Mouse (Mus musculus) stomach, embryonic 16.5 days (tissue): ENCODE measurements at regions not wholly inside any gene's neighbourhood (a gene's known extent, or its start where the extent isn't known, plus 50 kb on each side); places are given as distances from the start of the nearest gene placed in this dataset.

Experiments
- ATAC-seq: fragments of 200-750 bp; cut with Nextera tagmentation; 2 replicates; pipeline ENCODE4 v1.8.0; 2017; ENCODE audit warnings: moderate number of reproducible peaks, moderate TSS enrichment; ENCODE audit not compliant: insufficient read depth, low FRiP score
- H3K27ac ChIP-seq: fragments of 300-500 bp; sonication (generic); 2 replicates; pipeline ENCODE4 v1.5.1; 2014; ENCODE audit warnings: low read length
- H3K27me3 ChIP-seq: fragments of 300-500 bp; sonication (generic); 2 replicates; pipeline ENCODE4 v1.6.1; 2014; ENCODE audit warnings: low read length, control low read depth, mixed read lengths; ENCODE audit not compliant: control insufficient read depth, insufficient read depth
- H3K36me3 ChIP-seq: fragments of 300-500 bp; sonication (generic); 2 replicates; pipeline ENCODE4 v1.6.1; 2014; ENCODE audit warnings: low read length; ENCODE audit not compliant: control insufficient read depth, insufficient read depth
- H3K4me1 ChIP-seq: fragments of 300-500 bp; sonication (generic); 2 replicates; pipeline ENCODE4 v1.6.1; 2014; ENCODE audit warnings: low read length, control low read depth, mixed read lengths; ENCODE audit not compliant: control insufficient read depth, insufficient read depth
- H3K4me2 ChIP-seq: fragments of 300-500 bp; sonication (generic); 2 replicates; pipeline ENCODE4 v1.6.1; 2014; ENCODE audit warnings: low read depth, low read length, mixed read lengths
- H3K4me3 ChIP-seq: fragments of 300-500 bp; sonication (generic); replicated peaks from 2 replicates; pipeline ENCODE4 v1.5.1; 2014; ENCODE audit warnings: mild to moderate bottlenecking, low read length
- H3K9ac ChIP-seq: fragments of 300-500 bp; sonication (generic); 2 replicates; pipeline ENCODE4 v1.6.1; 2014; ENCODE audit warnings: low read length
- H3K9me3 ChIP-seq: fragments of 300-500 bp; sonication (generic); replicated peaks from 2 replicates; pipeline ENCODE4 v1.6.1; 2016; ENCODE audit warnings: low read length, control low read depth; ENCODE audit not compliant: control insufficient read depth
- WGBS: fragments of 180-500 bp; shearing (Covaris S2); extraction: QIAGEN DNeasy Blood & Tissue Kit; methylation state at CpG from one replicate; pipeline ENCODE4 v1.1.7; 2014; 5-methylcytosine and 5-hydroxymethylcytosine counted together

DNA sequence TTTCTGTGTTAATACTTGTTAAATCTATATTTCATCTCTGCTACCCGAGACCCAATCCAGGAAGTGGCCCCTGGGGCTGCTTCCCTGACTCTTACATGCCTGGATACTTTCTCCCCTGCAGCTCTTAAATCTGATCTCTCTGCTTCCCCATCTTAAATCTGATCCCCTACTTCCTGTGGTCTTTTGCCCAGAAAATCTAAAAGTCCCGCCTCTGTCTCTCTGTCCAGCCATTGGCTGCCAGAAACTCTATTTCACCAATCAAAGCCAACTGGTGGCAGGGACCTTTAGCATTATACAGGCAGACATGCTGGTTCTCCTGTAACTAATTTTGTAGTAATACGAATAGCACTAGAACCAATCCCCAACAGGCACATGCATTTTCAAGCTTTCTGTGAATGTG is 59.0 kb upstream of the Ccdc91 start:
- WGBS = 45% methylated on average over 3 of the region's 3 CpGs
- no peak overlapping the region for H3K27ac ChIP-seq
- no peak for ATAC-seq

DNA sequence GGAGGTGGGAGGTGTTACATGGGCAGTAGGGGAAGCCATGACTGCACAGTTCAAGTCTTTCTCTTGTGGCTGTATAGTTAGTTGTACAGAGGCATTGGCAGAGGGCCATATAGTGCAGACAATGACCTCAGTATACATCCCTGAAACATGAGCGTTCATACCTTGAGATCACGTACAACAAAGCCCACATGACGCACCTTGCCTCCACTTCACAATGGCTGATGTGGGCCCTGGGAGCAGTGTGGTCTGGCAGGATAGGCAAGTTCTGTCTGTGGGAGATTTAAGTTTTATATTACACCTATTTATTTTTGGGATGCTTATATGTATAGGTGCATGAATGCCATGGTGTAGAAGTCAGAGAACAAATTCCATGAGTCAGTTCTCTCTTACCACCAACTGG is 61.9 kb upstream of the Ccdc91 start:
- H3K9ac ChIP-seq = no peak overlapping the region
- H3K27ac ChIP-seq = no peak overlapping the region
- H3K4me3 ChIP-seq = no peak overlapping the region
- H3K36me3 ChIP-seq = no peaks in the 10 kb centered on the region
- 75% methylated on average over 3 of the region's 3 CpGs for WGBS
- no peak overlapping the region for H3K4me2 ChIP-seq
- H3K27me3 ChIP-seq = no peaks in the 10 kb centered on the region
- H3K4me1 ChIP-seq = no peaks in the 10 kb centered on the region
- ATAC-seq = peak; percentile 62; the same call in 1 of the 2 replicates
- H3K9me3 ChIP-seq = no peaks in the 10 kb centered on the region

More for the DNA sequence above, 59.0 kb upstream of the Ccdc91 start:
- H3K4me1 ChIP-seq = no peaks in the 10 kb centered on the region
- H3K4me2 ChIP-seq = no peak overlapping the region
- no peaks in the 10 kb centered on the region for H3K9me3 ChIP-seq
- no peaks in the 10 kb centered on the region for H3K36me3 ChIP-seq
- H3K27me3 ChIP-seq = no peaks in the 10 kb centered on the region
- H3K4me3 ChIP-seq = no peak overlapping the region
- no peak overlapping the region for H3K9ac ChIP-seq

DNA sequence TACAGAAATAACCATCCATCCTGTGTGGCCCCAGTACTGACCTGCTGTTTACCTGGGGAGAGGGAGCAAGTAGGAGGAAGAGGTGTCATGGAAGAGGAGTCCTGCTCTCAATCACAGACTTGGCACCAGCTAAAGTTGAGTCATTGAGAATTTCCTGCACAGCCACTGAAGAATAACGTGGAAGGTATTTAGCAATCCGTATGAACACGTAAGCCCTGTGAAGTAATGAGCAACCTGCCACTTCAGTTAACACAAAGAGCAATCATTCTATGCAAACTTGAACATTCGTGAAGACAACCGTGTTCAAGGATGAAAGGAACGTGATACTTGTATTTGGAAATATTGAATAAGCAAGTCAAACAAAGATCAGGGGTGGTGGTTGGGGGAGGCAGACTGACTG is 77.6 kb upstream of the Ccdc91 start:
- peak overlapping the region; percentile 4; the same call in 1 of the 2 replicates for H3K27ac ChIP-seq
- no peak overlapping the region for H3K4me2 ChIP-seq
- H3K4me1 ChIP-seq = no peaks in the 10 kb centered on the region
- no peaks in the 10 kb centered on the region for H3K27me3 ChIP-seq
- no peak overlapping the region for H3K4me3 ChIP-seq
- H3K9me3 ChIP-seq = no peaks in the 10 kb centered on the region
- ATAC-seq = no peak
- H3K36me3 ChIP-seq = no peaks in the 10 kb centered on the region
- no peak overlapping the region for H3K9ac ChIP-seq
- 64% methylated on average over 6 of the region's 6 CpGs for WGBS

DNA sequence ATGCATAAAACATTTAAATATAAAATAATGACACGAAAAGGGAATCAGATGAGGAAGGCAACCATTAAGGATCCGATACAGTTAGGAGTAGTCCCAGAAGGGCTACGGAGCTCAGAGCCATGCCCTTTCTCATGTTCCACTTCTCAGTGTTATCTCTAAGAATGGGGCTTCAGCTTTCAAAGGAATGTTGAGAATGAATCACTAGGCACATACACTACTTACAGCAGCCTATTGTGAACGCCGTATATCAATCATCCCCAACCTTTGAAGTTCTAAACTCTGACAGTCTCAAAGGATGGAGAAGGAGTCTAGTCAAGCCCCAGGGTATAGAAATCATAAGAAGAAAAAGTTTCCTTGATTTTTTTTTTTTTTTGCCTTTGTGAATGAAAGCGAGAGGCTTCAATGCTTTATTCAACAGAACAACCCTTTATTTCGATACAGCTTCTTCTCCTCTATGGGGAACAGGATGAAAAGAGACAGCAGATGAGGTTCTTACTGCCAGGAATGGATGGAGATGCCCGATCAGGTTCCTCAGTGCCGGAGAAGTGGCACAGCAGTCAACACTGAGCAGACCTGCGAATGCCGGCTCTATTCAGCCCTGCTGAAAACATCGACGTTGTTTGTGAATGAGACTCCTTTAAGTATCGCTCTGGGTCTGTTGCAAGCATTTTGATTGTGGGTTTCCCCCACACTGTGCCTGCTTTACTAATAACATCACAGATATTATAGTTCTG is 84.0 kb upstream of the Ccdc91 start:
- Histone ChIP-seq H3K4me2 (no peak overlapping the region), H3K27ac (peak overlapping the region; percentile 56; the same call in 1 of the 2 replicates), H3K4me3 (no peak overlapping the region), H3K36me3 (no peaks in the 10 kb centered on the region), H3K9me3 (no peaks in the 10 kb centered on the region), H3K27me3 (no peaks in the 10 kb centered on the region), H3K9ac (no peak overlapping the region), H3K4me1 (peaks cover 9% of the 10 kb centered on the region)
- 47% methylated on average over 14 of the region's 14 CpGs for WGBS
- peak; percentile 21; the same call in 1 of the 2 replicates for ATAC-seq

DNA sequence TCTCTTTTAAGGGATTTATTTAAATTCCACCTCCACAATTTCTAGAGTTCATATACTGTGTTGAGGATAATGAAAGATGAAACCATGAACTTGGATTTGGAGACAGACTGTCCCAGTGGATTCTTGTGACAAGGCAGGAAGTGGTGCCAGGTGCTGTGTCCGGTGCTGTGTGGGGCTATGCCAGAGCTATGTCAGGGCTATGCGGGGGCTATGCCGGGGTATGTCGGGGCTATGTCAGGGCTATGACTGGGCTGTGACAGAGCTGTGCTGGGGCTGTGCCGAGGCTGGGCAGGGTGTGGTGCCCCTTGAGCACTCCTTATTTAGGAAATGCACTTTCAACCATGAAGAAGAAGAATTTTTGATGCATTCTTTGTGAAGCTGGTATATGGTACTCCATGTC is 85.1 kb upstream of the Ccdc91 start:
- no peaks in the 10 kb centered on the region for H3K27me3 ChIP-seq
- no peak for ATAC-seq
- no peaks in the 10 kb centered on the region for H3K9me3 ChIP-seq
- H3K4me1 ChIP-seq = peaks cover 9% of the 10 kb centered on the region
- H3K36me3 ChIP-seq = no peaks in the 10 kb centered on the region
- H3K4me3 ChIP-seq = no peak overlapping the region
- H3K9ac ChIP-seq = no peak overlapping the region
- H3K27ac ChIP-seq = no peak overlapping the region; the same call in 1 of the 2 replicates
- no peak overlapping the region for H3K4me2 ChIP-seq
- WGBS = 66% methylated on average over 5 of the region's 5 CpGs

DNA sequence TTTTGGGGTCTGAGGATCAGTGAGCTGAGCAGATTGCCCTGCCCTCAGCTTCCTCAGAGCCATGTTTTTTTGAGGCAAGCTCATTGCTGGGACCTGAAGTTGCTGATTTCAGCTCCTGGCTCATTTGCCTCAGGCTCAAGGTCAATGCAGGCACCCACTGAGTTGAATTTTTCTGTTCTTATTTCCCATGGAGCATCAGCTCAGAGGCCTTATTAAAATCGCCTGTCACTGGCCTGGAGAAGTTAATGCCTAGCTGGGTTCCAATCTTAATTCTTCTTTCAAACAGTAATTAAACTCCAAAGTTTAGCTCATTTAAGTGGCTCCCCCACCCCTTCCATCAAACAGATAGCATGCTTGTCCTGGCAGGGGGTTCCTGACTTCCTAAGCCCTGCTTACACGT is 86.9 kb upstream of the Ccdc91 start:
- Histone ChIP-seq H3K27ac (no peak overlapping the region), H3K4me2 (no peak overlapping the region)
- 37% methylated on average over 2 of the region's 2 CpGs for WGBS

DNA sequence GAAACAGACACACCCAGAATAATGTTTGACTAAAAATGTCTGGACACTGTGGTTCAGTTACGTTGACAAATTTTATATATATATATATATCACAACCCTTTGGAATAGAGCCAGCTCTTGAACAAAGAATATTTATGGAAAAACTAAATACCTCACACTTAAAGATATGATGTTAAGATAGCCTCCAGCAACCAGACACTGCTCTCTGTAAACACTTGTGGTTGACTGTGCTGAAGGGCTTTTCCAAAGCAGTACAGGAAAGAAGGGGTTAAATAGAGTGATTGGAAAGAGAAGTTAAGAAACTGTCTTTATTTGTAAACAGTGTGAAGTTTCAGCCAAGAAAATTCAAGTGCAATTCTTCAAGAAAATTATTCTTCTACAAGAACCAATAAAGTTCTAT is 90.0 kb upstream of the Ccdc91 start:
- no peak for ATAC-seq
- Histone ChIP-seq H3K4me2 (no peak overlapping the region), H3K4me3 (no peak overlapping the region), H3K36me3 (no peaks in the 10 kb centered on the region), H3K27ac (no peak overlapping the region), H3K9me3 (no peaks in the 10 kb centered on the region), H3K9ac (no peak overlapping the region), H3K27me3 (no peaks in the 10 kb centered on the region), H3K4me1 (peaks cover 9% of the 10 kb centered on the region)
- 30% methylated on average over 1 of the region's 1 CpGs for WGBS

More for the DNA sequence above, 86.9 kb upstream of the Ccdc91 start:
- no peaks in the 10 kb centered on the region for H3K9me3 ChIP-seq
- peaks cover 9% of the 10 kb centered on the region for H3K4me1 ChIP-seq
- H3K36me3 ChIP-seq = no peaks in the 10 kb centered on the region
- no peak for ATAC-seq
- H3K27me3 ChIP-seq = no peaks in the 10 kb centered on the region
- no peak overlapping the region for H3K4me3 ChIP-seq
- no peak overlapping the region for H3K9ac ChIP-seq

DNA sequence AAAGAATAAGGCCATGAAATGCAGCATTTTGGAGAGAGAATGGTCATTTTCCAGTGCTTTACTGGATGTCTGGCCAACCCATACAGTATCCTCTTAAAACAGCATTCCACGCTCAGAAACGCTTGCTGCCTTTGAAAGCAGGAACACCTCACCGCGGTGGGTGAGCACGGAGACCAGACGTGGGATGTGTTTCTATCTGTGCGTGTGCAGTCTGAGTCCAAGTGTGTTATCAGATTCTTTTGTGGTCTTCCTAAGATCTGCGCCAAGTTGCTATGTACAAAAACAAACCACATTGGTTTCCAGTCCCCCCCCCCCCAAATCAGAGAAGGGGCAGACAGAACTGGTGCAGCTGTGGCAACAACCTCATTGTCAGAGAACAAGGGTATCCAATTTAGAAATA is 95.1 kb upstream of the Ccdc91 start:
- Histone ChIP-seq H3K9ac (no peak overlapping the region), H3K9me3 (no peaks in the 10 kb centered on the region), H3K4me3 (no peak overlapping the region), H3K27me3 (no peaks in the 10 kb centered on the region), H3K36me3 (no peaks in the 10 kb centered on the region), H3K27ac (no peak overlapping the region), H3K4me2 (no peak overlapping the region), H3K4me1 (no peaks in the 10 kb centered on the region)
- 69% methylated on average over 8 of the region's 8 CpGs for WGBS
- no peak for ATAC-seq

DNA sequence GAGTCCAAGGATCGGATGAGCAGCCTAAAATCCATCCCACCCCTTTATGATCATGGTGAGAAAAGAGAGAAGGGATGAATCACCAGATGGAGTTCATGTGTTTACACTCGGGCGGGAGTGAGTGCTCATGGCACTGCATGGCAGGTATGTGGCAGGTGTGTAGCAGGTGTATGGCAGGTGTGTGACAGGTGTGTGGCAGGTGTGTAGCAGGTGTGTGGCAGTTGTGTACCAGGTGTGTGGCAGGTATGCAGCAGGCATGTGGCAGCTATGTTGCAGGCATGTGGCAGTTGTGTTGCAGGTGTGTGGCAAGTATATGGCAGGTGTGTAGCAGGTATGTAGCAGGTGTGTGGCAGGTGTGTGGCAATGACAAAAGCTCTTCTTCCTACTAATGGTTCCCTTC is 97.9 kb upstream of the Ccdc91 start:
- Histone ChIP-seq H3K4me2 (no peak overlapping the region), H3K9me3 (no peaks in the 10 kb centered on the region), H3K4me1 (no peaks in the 10 kb centered on the region), H3K9ac (no peak overlapping the region), H3K27ac (no peak overlapping the region), H3K4me3 (no peak overlapping the region), H3K27me3 (no peaks in the 10 kb centered on the region), H3K36me3 (no peaks in the 10 kb centered on the region)
- no peak for ATAC-seq
- WGBS = 69% methylated on average over 3 of the region's 3 CpGs
